Comparison of ENCODE assay signal across 16 mouse cellular contexts in genomic region chr2:162900590-162900916, GRCm38 (mm10). TPM values are rescaled to one million over a fixed set of nuclear protein-coding genes. Genes with fewer than 3 reads are reported as not detected.
DNase-seq lines count a peak whose midpoint lies in the region; ATAC-seq lines count a peak whose summit lies in the region.
"Had no signal": no experiment of that assay in that cellular context is flagged by ENCODE, and none has a peak within 500 bp of the region (broad histone marks: within the 10 kb centered on the region; RNA-seq: fewer than 3 reads in every experiment).

No protein-coding gene starts in this region.

- H3K9ac ChIP-seq in midbrain, embryonic 12.5 days (replicated peaks): no peak overlapping the region
- no peak overlapping the region for H3K9ac ChIP-seq in midbrain, embryonic 11.5 days (ENCODE audit: low read length)
- no peak overlapping the region for H3K9ac ChIP-seq in forebrain, embryonic 16.5 days (replicated peaks; ENCODE audit: low read depth, low read length)
- H3K9ac ChIP-seq: embryonic facial prominence, embryonic 15.5 days; liver, embryonic 13.5 days had no signal

- WGBS in midbrain, embryonic 12.5 days: 7% methylated on average over 2 of the region's 2 CpGs
- WGBS in midbrain, embryonic 11.5 days: 27% methylated on average over 2 of the region's 2 CpGs
- WGBS in forebrain, embryonic 16.5 days: 0% methylated on average over 2 of the region's 2 CpGs

- 0 out of 2 replicates have a peak overlapping the region, but pooled peaks have one; percentile 9 for H3K4me2 ChIP-seq in midbrain, embryonic 12.5 days (replicated peaks)
- H3K4me2 ChIP-seq in midbrain, embryonic 11.5 days: no peak overlapping the region
- no peak overlapping the region for H3K4me2 ChIP-seq in forebrain, embryonic 16.5 days (ENCODE audit: low read length)
- H3K4me2 ChIP-seq: embryonic facial prominence, embryonic 15.5 days; liver, embryonic 13.5 days had no signal

- H3K4me3 ChIP-seq in midbrain, embryonic 12.5 days: no peak overlapping the region
- no peak overlapping the region for H3K4me3 ChIP-seq in midbrain, embryonic 11.5 days (ENCODE audit: low read depth, low read length)
- no peak overlapping the region for H3K4me3 ChIP-seq in forebrain, embryonic 16.5 days (replicated peaks; ENCODE audit: low read length)
- H3K4me3 ChIP-seq: embryonic facial prominence, embryonic 15.5 days; liver, embryonic 13.5 days; myocyte had no signal

- peaks cover 10% of the 10 kb centered on the region for H3K4me1 ChIP-seq in midbrain, embryonic 12.5 days
- H3K4me1 ChIP-seq in midbrain, embryonic 11.5 days (ENCODE audit: control insufficient read depth, insufficient read depth, low read length): peaks cover 6% of the 10 kb centered on the region; the same call in 1 of the 2 replicates
- H3K4me1 ChIP-seq in forebrain, embryonic 16.5 days (replicated peaks; ENCODE audit: control insufficient read depth, insufficient read depth, low read length): peaks cover 13% of the 10 kb centered on the region
- H3K4me1 ChIP-seq: embryonic facial prominence, embryonic 15.5 days; liver, embryonic 13.5 days had no signal

- no peaks in the 10 kb centered on the region for H3K9me3 ChIP-seq in midbrain, embryonic 12.5 days
- H3K9me3 ChIP-seq in midbrain, embryonic 11.5 days (ENCODE audit: control insufficient read depth, low read length): no peaks in the 10 kb centered on the region
- no peaks in the 10 kb centered on the region for H3K9me3 ChIP-seq in forebrain, embryonic 16.5 days (ENCODE audit: control insufficient read depth, low read length)
- H3K9me3 ChIP-seq: embryonic facial prominence, embryonic 15.5 days; liver, embryonic 13.5 days had no signal

- peak; percentile 26 for DNase-seq in embryo, embryonic 10.5 days (ENCODE audit: low spot score)
- DNase-seq in embryo, embryonic 9.5 days (ENCODE audit: extremely low spot score): no peak
- no peak for DNase-seq in midbrain, embryonic 11.5 days (ENCODE audit: low spot score, missing footprints)
- DNase-seq in retina, postnatal 1 day: peak; percentile 23
- DNase-seq in kidney, adult 18-20 months: no peak
- no peak for DNase-seq in left cerebral cortex, adult 11 months (ENCODE audit: low spot score)
- DNase-seq: cerebellum, postnatal 25 days; gastrocnemius, postnatal 10 days; heart, postnatal 10 days; kidney, adult 2 months; kidney, postnatal 25 days; liver, embryonic 13.5 days had no signal

- no peaks in the 10 kb centered on the region for H3K36me3 ChIP-seq in midbrain, embryonic 12.5 days
- no peaks in the 10 kb centered on the region for H3K36me3 ChIP-seq in midbrain, embryonic 11.5 days (ENCODE audit: control insufficient read depth, insufficient read depth, low read length)
- H3K36me3 ChIP-seq in forebrain, embryonic 16.5 days (ENCODE audit: control insufficient read depth, insufficient read depth): no peaks in the 10 kb centered on the region
- H3K36me3 ChIP-seq: embryonic facial prominence, embryonic 15.5 days; liver, embryonic 13.5 days had no signal

- H3K27ac ChIP-seq in midbrain, embryonic 12.5 days (replicated peaks): 0 out of 2 replicates have a peak overlapping the region, but pooled peaks have one; percentile 32
- H3K27ac ChIP-seq in midbrain, embryonic 11.5 days (ENCODE audit: low read depth, low read length): no peak overlapping the region
- no peak overlapping the region for H3K27ac ChIP-seq in forebrain, embryonic 16.5 days (ENCODE audit: low read length)
- H3K27ac ChIP-seq: embryonic facial prominence, embryonic 15.5 days; liver, embryonic 13.5 days had no signal

- no peaks in the 10 kb centered on the region for H3K27me3 ChIP-seq in midbrain, embryonic 12.5 days
- no peaks in the 10 kb centered on the region for H3K27me3 ChIP-seq in midbrain, embryonic 11.5 days (ENCODE audit: control insufficient read depth, insufficient read depth, low read length)
- 0 out of 2 replicates have a peak, but pooled peaks cover 2% of the 10 kb centered on the region for H3K27me3 ChIP-seq in forebrain, embryonic 16.5 days (replicated peaks; ENCODE audit: control insufficient read depth, insufficient read depth, low read length)
- H3K27me3 ChIP-seq: embryonic facial prominence, embryonic 15.5 days; liver, embryonic 13.5 days had no signal

- no peak for ATAC-seq in midbrain, embryonic 12.5 days (ENCODE audit: low FRiP score, low read depth)
- no peak for ATAC-seq in midbrain, embryonic 11.5 days (ENCODE audit: low FRiP score)
- peak; percentile 31; the same call in 1 of the 2 replicates for ATAC-seq in forebrain, embryonic 16.5 days

RNA-seq across cellular contexts. Expression of gene Srsf6, which starts 30.8 kb away (rescaled TPM):
- 245 and 267 TPM in 2 replicates for polyA plus RNA-seq in midbrain, embryonic 12.5 days (2016; fragmentation: Nextera tagmentation; extraction: Ambion mirVana)
- polyA plus RNA-seq in midbrain, embryonic 11.5 days (2014; fragmentation: Nextera tagmentation; extraction: Ambion mirVana): 282 and 289 TPM in 2 replicates
- 155 and 168 TPM in 2 replicates for polyA plus RNA-seq in forebrain, embryonic 16.5 days (2015; fragmentation: Nextera tagmentation; extraction: Ambion mirVana)

RNA-seq across cellular contexts. Expression of gene L3mbtl1, which starts 42.7 kb away (rescaled TPM):
- 0.26 and 0.31 TPM in 2 replicates for polyA plus RNA-seq in midbrain, embryonic 12.5 days (2016; fragmentation: Nextera tagmentation; extraction: Ambion mirVana)
- polyA plus RNA-seq in midbrain, embryonic 11.5 days (2014; fragmentation: Nextera tagmentation; extraction: Ambion mirVana): 0.21 TPM in 1 of 2 replicates, not detected in the other
- 0.96 and 2.1 TPM in 2 replicates for polyA plus RNA-seq in forebrain, embryonic 16.5 days (2015; fragmentation: Nextera tagmentation; extraction: Ambion mirVana)
- polyA plus RNA-seq: myocyte had no signal

Comparison
In these comparisons a context has a peak if more than half of its experiments do, and no peak if none do; other contexts are left out.
1. DNase-seq: peak in embryo, embryonic 10.5 days (single experiment) and retina, postnatal 1 day (single experiment); none in embryo, embryonic 9.5 days (single experiment), midbrain, embryonic 11.5 days (single experiment), kidney, adult 18-20 months (single experiment) and left cerebral cortex, adult 11 months (single experiment).